Mouse (Mus musculus) mesoderm, embryonic 11.5 days (tissue): ENCODE measurements around the gene Acap2.

Source experiments
- DNase-seq: peaks from one replicate; pipeline ENCODE4 v3.0.0-alpha.2; 2012; ENCODE audit warnings: low read depth, low spot score

Gene Acap2

DNA sequence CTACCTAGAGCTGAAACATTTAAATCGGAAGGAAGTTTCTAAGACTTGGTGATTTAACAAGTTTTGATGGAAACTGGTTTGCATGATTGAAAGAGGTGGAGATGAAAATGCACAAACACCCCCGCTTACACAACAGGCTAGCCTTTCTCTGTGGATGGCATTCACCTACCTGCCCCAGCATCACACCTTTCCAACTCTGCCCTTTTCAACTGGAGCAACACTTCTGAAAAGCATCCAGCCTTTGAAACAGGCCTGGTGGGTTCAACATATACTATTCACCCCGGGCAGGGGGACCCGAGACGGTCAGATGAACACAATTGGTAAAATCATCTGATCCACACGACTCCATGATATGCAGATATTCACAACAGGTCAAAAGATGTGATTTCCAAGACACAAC is 119.2 kb downstream of the Acap2 start:
- no peak for DNase-seq

GRCm38 (mm10) chr16:31081125-31081664 is 119.8 kb downstream of the Acap2 start, which contains the start of gene Xxylt1:
Gene Xxylt1, minus strand, starts transcription at chr16:31081432.
- DNase-seq: peak; percentile 94

GRCm38 (mm10) chr16:31080573-31081051 is 120.4 kb downstream of the Acap2 start:
- DNase-seq: peak; percentile 71

DNA sequence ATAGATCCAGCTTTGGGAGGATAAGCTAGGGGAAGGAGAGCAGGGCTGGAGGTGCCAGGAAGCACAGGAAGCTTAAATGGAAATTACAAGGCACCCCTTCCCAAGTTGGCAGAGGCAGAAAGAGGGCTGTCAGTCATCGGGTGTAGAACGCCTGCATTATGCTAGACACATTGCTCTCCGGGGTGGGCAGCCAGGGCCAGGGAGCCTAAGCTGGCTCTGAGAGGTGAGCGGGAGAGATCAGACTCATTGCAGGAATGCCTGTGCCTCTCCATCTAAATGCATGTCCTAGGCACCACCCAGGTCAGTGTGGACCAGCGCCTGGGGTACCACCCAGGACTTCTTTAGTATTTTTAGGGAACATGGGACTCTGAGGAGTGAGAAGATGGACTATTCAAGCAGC is 123.6 kb downstream of the Acap2 start:
- no peak for DNase-seq

DNA sequence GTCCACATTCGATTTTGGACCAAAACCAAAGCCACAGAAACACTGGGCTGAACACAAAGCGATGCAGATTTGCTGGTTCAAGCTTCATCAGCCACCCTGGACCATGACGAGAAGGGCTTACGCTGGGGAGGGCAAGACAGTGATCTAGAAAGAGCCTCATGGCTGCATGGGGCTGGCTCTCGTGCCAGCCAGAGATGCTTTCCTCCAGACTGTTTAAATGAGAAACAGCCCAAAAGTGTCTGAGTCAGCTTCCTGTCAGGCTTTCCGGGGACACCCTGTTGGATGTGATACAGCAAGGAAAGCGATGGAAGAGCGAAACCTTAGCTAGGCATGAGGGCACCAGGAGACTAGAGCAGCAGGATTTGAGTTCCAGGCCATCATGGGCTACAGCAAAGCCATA is 124.6 kb downstream of the Acap2 start:
- no peak for DNase-seq

GRCm38 (mm10) chr16:31074324-31074908 is 126.6 kb downstream of the Acap2 start:
- no peak for DNase-seq

DNA sequence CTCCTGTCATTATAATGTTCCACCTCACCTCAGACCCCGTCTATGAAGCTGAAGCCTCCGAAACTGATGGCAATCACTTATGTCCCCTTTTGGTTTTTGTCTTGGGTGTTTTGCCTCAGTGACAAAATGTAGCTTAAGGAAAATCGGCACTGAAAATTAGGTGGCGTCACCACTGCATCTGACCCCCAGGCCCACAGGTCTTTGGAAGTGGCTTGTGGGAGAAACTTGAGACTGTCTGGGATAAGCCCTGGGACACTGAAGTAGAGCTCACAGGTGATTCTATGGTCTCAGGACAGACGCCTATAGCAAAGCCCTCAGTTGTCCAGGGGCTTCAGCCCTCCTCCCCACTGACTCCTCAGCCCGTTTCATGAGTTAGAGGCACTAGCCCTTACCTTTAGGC is 129.3 kb downstream of the Acap2 start:
- DNase-seq: no peak

- DNase-seq: peak; percentile 83
These were observed 130.5 kb downstream of the Acap2 start for GRCm38 (mm10) chr16:31070358-31071133.

GRCm38 (mm10) chr16:31069211-31070166 is 131.6 kb downstream of the Acap2 start:
- no peak for DNase-seq

DNA sequence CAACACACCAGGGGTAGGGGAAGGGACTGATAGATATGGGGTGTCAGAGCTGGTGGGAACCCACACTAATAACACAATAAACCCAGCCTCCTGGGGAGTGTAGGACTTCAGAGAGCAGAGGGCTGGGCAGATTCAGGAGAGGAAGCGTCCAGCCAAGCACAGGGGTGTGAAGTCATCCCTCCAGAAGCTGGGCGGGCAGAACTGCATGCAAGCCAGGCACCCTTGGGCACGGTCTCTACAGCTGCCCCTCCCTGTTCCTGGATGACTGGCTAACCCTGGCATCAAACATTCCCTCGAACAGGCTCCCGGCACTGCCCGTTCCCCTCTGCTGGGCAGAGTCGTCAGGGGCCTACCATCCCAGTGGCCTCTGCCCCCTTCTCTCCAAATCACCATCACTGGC is 132.8 kb downstream of the Acap2 start:
- no peak for DNase-seq

- no peak for DNase-seq
These were observed 134.5 kb downstream of the Acap2 start for GRCm38 (mm10) chr16:31066344-31067098.

DNA sequence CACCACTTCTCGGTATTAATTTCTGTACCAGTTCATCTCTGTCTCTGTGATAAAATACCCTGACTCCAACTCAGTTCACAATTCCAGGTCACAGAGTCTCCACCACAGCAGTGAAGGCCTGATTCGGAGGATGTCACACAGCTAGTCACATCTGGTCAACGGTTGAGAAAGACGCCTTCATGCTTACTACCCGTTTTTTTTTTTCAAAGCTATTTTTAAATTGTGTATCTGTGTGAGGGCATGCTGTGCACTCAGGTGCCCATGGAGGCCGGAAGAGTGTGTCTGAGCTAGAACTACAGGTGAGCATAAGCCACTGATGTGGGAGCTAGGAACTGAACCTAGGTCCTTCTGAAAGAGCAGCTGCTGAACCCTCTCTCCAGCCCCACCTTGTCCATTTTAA is 136.3 kb downstream of the Acap2 start:
- DNase-seq: no peak

DNA sequence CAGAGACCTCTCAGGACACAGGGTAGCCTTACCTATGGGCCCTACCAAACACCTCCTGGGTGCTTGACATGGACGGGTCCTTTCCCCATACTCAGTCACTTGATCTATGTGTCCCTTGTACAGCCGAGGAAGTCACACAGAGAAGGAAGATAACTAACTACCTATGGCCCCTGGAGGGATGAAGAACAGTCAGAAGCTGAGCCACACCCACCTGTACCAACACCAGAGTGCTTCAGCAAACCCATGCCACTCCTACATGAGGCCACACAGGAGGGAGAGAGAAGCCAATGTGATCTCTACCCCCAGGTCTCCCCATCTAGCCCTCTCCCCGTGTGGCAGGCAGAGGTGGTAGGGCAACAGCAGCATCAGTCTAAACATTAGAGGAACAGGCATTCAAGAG is 138.1 kb downstream of the Acap2 start:
- DNase-seq: no peak

GRCm38 (mm10) chr16:31061246-31061880 is 139.7 kb downstream of the Acap2 start:
- peak; percentile 26 for DNase-seq

DNA sequence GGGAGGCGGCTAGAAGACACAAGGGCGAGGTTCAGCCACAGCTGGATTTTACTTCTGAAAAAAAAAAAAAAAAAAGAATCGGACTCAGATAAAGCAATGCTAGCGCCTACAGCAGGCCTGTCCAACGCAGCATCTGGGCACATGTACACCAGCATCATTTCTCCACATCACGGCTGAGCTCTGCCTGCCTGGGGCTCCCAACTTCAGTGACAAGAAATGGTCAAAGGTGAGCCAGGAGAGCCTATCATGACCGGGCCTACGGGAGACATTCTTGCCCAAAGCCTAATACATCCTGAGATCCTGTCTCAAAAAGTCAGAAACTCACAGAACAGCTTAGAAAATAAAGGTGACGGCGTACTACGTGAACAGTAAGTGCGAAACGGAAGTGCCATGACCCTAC is 140.3 kb downstream of the Acap2 start:
- no peak for DNase-seq

DNA sequence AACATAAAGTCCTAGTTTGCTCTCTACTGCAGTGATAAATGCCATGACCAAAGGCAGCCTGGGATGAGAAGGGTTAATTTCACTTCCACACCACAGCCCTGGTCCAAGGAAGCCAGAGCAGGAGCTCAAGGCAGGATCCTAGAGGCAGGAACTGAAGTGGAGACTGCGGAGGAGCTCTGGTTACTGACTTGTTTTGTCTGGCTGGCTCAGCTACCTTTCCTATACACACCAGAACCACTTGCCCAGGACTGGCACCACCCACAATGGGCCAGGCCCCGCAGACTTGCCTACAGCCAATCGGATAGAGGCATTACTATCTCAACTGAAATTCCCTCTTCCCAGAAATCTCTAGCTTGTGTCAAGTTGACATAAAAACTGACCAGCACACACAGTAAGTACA is 140.8 kb downstream of the Acap2 start:
- DNase-seq: no peak

- no peak for DNase-seq
These were observed 141.3 kb downstream of the Acap2 start for GRCm38 (mm10) chr16:31059730-31060129.

DNA sequence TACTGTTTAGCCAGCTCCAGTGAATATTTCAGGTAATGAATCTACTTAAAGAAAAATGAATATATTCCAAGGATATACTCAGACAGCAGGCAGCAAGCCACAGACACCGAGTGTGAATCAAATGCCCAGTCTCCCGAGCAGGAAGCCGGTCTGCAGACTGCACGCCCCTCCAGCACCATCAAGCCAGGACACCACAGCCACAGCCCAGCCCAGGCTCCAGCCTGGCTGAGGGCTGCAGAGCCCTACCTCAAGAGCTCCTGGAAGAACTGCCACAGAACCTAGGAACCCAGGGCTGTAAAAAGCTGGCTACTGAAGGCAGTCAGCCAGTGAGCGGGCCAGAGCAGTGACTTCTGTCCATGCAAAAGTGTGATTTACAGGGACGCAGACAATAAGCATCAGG is 148.2 kb downstream of the Acap2 start:
- no peak for DNase-seq

GRCm38 (mm10) chr16:31052177-31052726 is 148.8 kb downstream of the Acap2 start:
- no peak for DNase-seq

DNA sequence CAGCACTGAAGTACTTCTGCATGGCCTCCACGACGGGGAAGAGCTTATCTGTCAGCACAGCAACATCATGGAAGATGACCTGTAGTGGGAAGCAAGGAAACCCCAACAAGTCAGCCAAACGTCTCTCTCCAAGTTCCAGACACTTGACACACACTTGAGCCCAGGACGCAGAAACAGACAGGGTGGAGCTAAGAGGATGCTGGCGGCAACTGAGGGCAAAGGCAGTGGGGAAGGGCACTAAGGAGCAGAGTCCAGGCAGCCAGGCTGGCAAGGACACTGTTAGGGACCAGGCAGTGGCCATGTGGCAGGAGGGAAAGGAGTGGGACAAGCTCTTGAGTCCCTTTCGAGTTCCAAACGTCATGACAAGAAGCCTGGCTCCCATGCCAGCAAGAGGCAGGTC is 150.3 kb downstream of the Acap2 start:
- DNase-seq: no peak
